Mouse (Mus musculus) left cerebral cortex, adult 2 months (tissue): ENCODE measurements at regions not wholly inside any gene's neighbourhood (a gene's known extent, or its start where the extent isn't known, plus 50 kb on each side); places are given as distances from the start of the nearest gene placed in this dataset.
A peak's percentile ranks its signal among the peaks of the same experiment; 100 is the strongest.

Experiments used
- DNase-seq, 2 experiments: peaks; one replicate each; pipeline ENCODE4 v3.0.0; 2021 to 2022; ENCODE audit warnings: low spot score in 2 of 2, mixed read lengths in 1 of 2; ENCODE audit errors: extremely low spot score in 1 of 2
- H3K27ac ChIP-seq: fragments of 200-600 bp; 2 replicates; pipeline ENCODE4 v1.8.1; 2022
- H3K4me3 ChIP-seq: fragments of 200-600 bp; 2 replicates; pipeline ENCODE4 v1.8.1; 2022
- CTCF ChIP-seq: fragments of 200-600 bp; IDR thresholded peaks from 2 replicates; pipeline ENCODE4 v1.8.1; 2022; ENCODE audit warnings: antibody characterized with exemption, mild to moderate bottlenecking, moderate library complexity
- intact Hi-C: fragments of 180-260 bp; cut with DNase I; formaldehyde crosslinking; loops from one replicate; pipeline ENCODE4 v1.15.1; 2025

DNA sequence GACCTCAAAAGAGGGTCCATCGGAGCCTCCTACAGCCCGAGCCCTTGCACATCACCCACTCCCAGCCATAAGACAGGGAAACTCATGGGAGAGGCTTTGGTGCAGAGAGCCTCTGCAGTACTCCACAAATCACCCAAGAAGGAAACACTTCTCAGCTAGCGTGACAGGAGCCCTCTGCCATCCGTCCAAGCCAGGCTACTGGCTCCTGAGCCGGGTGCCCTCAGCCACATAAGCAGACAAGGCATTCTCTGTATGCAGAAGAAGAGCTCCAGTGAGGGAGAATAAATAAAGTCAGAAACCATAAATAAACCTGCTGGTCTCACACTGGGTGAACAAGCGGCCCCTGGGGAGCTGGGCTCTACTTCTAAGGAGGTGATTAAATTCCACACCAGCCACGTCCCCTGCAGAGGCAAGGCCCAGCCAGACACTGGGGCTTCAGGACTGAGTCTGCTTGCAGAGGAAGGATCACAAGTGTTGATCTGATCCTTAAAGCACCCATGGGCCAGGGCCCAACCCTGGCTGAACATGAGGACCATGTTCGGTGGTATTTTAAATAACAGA is 243.0 kb upstream of the Mocs1 start:
- TF ChIP-seq CTCF: no peak
- intact Hi-C loops: loop anchor here (2.0 to 10.0 kb wide), 2 partner anchors 100 to 640 kb away; no protein-coding TSS in a partner anchor
- no peak for DNase-seq
- H3K4me3 ChIP-seq: no peak overlapping the region
- no peak overlapping the region for H3K27ac ChIP-seq

GRCm38 (mm10) chr17:49189765-49190164 is 238.4 kb upstream of the Mocs1 start:
- H3K27ac ChIP-seq: no peak overlapping the region
- H3K4me3 ChIP-seq: no peak overlapping the region
- intact Hi-C loops: loop anchor here (5.0 to 10.0 kb wide), 2 partner anchors 213 to 645 kb away; no protein-coding TSS in a partner anchor
- peak; percentile 37 to 63 for DNase-seq
- TF ChIP-seq CTCF: peak; percentile 73

GRCm38 (mm10) chr17:49190337-49190736 is 237.8 kb upstream of the Mocs1 start:
- no peak overlapping the region for H3K27ac ChIP-seq
- no peak for TF ChIP-seq CTCF
- no peak overlapping the region for H3K4me3 ChIP-seq
- no peak for DNase-seq
- intact Hi-C loops: loop anchor here (5.0 kb wide), 1 partner anchor 212 kb away; no protein-coding TSS in a partner anchor

DNA sequence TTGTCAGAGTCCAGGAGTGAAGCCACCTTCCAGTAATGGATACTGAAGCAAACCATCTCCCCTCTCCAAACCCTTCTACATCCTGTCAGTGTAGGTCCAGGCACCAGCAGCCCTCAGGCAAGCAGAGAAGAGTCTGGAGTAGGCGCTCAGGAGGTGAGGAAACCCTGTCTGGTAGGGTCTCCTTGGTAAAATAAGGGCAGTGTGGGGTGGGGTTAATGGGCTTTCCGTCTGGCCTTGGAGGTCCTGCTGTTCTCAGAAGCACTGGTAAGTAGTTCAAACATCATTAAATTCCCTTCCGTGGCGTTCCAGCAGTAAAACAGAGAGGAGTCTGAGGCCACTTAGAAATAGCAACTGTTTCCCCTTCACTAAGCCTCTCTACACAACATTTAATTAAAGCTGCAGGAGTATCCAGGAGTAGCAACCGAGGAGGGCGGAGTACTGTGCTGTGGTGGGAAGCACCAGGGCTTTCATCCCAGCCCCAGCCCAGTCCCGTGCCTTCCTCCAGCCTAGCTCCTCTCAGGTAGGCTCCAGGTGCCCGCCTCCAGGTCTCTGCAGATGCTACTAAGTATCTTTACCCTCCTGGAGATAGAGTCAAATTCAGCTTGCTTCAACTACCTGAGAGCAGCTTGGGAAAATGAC is 232.0 kb upstream of the Mocs1 start:
- no peak overlapping the region for H3K27ac ChIP-seq
- intact Hi-C loops: no loop called here
- TF ChIP-seq CTCF: no peak
- no peak overlapping the region for H3K4me3 ChIP-seq
- DNase-seq: no peak

DNA sequence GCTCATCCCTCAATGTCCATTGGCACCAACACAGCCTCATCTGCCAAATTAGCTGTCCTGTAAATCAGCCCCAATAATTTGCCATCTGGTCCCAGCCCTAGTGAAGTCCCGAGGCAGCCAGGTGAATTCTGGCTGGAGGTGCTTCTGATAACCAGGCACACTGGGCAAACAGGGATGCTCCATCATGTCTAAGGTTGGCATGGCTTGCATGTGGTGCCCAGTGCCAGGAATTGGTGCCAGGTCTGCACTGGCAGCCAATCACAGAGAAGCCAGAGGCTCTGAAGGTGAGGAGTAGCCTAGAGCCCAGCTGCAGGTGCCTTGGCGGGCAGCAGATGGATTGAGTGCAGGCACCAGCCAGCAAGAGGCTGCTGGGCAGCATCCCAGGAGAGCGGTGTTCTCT is 226.7 kb upstream of the Mocs1 start:
- TF ChIP-seq CTCF: no peak
- Histone ChIP-seq H3K27ac (no peak overlapping the region), H3K4me3 (no peak overlapping the region)
- no peak for DNase-seq
- intact Hi-C loops: no loop called here

- H3K27ac ChIP-seq: no peak overlapping the region
Observed at GRCm38 (mm10) chr17:49205095-49205494, 223.1 kb upstream of the Mocs1 start.

DNA sequence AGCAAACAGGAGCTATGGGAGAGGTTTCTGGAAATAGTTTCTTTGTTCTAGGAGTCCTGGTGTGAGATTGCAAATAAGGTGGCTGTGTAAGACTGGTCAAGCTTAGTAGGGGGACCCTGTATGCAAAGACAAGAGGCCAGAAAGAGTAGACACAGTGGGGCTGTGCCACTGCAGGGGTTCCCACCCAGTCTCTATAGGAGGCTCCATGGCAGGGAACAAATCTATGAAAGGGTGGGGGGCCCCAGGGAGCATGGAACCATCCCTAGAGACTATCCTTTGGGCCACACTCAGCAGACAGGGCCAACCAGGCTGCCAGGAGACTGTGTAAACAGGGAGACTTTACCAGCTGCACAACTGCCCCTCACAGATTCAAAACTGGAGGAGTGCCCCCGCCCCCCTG is 222.6 kb upstream of the Mocs1 start:
- intact Hi-C loops: no loop called here
- H3K4me3 ChIP-seq: no peak overlapping the region
- no peak overlapping the region for H3K27ac ChIP-seq
- no peak for DNase-seq
- no peak for TF ChIP-seq CTCF

More at GRCm38 (mm10) chr17:49205095-49205494, 223.1 kb upstream of the Mocs1 start:
- no peak for DNase-seq
- H3K4me3 ChIP-seq: no peak overlapping the region
- TF ChIP-seq CTCF: no peak
- intact Hi-C loops: no loop called here

GRCm38 (mm10) chr17:49206708-49207107 is 221.5 kb upstream of the Mocs1 start:
- DNase-seq: no peak
- Histone ChIP-seq H3K27ac (no peak overlapping the region), H3K4me3 (no peak overlapping the region)
- peak; percentile 48 for TF ChIP-seq CTCF
- intact Hi-C loops: no loop called here

GRCm38 (mm10) chr17:49208315-49208820 is 219.8 kb upstream of the Mocs1 start:
- intact Hi-C loops: no loop called here
- H3K4me3 ChIP-seq: no peak overlapping the region
- no peak for DNase-seq
- peak; percentile 29 for TF ChIP-seq CTCF
- H3K27ac ChIP-seq: no peak overlapping the region

DNA sequence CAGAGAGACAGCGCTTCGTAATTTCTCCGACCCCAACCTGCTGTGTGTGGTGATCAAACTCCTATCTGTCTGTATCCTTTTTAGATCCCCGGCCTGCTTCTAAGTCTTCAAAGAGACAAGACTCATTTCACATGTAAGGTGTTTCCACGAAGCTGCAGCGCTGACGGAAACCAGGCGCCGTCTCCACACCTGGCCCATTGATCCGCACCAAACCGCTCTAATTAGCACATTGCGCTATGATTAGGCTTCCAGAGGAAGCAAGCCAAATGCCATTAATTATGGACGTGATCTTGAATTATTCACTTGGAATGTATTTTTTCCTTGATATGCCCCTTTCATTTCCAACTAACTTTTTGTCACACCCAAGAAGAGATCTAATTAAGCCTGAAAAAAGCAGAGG is 215.2 kb upstream of the Mocs1 start:
- no peak for TF ChIP-seq CTCF
- Histone ChIP-seq H3K27ac (no peak overlapping the region), H3K4me3 (no peak overlapping the region)
- DNase-seq: no peak
- intact Hi-C loops: no loop called here

DNA sequence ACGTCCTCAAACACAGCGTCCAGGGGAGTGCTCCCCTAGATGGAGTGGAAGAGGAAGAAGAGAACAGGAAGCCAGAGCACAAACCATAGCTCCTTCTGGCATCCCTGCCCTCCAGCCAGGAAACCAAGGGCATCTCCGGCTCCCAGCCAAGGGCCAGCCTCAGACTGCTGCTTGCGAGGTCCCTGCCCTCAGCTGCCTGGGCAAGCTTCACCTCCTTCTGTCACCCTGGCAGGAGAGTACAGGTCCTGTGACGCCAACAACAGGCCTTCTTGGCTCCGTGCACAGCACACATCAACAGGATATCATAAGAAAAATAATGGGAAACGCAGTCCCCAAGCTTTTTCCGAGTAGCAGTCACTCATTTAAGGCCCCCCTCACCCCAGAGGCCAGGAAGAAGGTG is 212.9 kb upstream of the Mocs1 start:
- DNase-seq: no peak
- no peak overlapping the region for H3K27ac ChIP-seq
- intact Hi-C loops: no loop called here

DNA sequence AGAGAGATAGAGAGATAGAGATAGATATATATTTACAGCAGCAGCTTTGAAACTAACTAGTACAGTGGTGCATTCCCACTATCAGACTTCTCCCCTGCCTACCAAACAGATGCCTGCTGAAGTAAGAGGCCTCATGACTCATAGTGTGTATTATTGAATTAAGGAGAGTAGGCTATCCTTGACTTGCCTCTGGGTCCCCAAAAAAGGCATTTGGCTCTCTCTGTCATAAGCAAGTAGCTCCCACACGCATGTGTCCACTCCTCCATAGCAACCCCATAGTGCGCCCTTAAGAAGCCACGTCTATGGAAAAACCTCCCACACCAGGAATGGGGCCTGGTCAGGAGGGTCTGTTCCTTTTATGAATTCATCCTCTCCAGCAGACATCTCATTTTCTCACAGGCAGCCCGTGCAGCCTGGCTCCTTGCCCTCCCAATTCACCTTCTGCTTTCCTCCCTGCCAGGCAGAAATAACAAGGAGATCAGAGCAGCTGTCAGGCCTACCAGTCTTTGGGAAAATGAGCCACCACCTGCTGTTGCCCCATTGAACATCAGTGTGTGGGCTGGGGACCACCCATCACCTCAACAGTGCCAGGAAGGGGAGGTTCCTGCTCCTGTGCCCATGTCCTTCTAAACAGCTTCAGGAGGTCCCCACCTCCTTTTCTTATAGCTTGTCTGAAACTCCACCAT is 208.5 kb upstream of the Mocs1 start:
- intact Hi-C loops: loop anchor here (1.0 to 2.0 kb wide), 2 partner anchors 35 to 109 kb away; no protein-coding TSS in a partner anchor
- Histone ChIP-seq H3K4me3 (no peak overlapping the region), H3K27ac (0 out of 2 replicates have a peak overlapping the region, but pooled peaks have one; percentile 40)
- DNase-seq: peak; percentile 25 to 64
- TF ChIP-seq CTCF: no peak

More for the DNA sequence above, 212.9 kb upstream of the Mocs1 start:
- no peak for TF ChIP-seq CTCF
- no peak overlapping the region for H3K4me3 ChIP-seq
